Mouse (Mus musculus): ENCODE results near the gene Ttc4.

Gene Ttc4

GRCm38 (mm10) chr4:106678442-106679118, at the start of gene Ttc4:
Ttc4 (minus strand) TSS chr4:106678944.
- DNase-seq (ENCODE audit: low spot score) = peak; percentile 88

DNA sequence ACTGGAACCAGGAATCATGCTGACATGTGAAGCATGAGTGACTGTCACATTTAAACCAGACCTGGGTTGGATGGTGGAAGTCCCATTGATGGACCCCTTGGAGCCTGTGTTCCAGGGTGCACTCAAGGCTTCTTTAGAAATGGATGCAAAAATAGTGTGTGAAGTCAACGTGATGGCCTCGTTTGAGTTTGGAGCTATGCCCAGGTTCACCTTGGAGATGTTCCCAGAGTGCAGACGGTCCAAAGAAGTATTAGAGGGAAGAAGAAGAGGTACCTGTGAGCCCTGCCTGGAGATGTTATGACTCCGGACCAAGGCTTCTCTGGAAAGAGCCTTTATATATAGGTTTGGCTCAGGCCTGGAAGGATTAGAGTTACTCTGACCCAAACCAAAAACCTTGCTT, 41.9 kb upstream of the Ttc4 start:
- DNase-seq (ENCODE audit: low spot score) = no peak

DNA sequence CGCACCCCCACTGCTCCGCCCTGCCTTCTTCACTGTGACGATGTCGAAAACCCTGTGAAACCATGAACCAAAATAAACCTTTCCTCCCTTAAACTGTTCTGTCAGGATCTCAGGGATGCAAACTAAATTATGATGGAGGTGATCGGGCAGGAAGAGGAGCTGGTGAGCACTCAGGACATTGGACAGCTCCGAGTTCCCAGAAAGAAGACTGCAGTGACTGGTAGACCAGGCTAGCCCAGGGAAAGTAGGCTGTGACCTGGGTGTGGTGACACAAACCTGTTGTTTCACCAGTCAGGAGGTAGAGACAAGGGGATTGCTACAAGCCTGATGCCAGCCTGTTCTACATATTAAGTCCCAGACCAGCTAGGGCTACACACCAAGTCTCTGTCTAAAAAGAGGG, 34.9 kb upstream of the Ttc4 start:
- no peak for DNase-seq (ENCODE audit: low spot score)

GRCm38 (mm10) chr4:106708408-106708807, 29.7 kb upstream of the Ttc4 start:
- DNase-seq (ENCODE audit: low spot score) = peak; percentile 79

DNA sequence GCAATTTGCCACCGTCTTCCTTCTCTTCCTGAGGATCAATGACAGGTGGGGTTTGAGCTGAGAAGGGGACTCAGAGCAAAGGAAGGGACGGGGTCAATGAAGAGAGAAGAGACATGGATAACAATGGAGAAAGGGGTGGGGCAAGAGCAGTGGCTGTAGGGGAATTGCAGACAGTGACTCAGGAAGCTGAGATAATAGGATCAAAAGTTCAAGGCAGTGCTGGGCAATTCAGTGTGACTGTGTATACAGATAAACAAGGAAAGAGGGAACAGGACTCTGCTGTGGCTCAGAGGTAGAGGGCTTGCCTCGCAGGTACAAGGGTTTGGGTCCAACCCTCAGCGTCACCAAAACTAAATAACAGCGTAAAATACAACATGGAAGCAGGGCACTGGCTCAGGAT, 29.2 kb upstream of the Ttc4 start:
- no peak for DNase-seq (ENCODE audit: low spot score)

DNA sequence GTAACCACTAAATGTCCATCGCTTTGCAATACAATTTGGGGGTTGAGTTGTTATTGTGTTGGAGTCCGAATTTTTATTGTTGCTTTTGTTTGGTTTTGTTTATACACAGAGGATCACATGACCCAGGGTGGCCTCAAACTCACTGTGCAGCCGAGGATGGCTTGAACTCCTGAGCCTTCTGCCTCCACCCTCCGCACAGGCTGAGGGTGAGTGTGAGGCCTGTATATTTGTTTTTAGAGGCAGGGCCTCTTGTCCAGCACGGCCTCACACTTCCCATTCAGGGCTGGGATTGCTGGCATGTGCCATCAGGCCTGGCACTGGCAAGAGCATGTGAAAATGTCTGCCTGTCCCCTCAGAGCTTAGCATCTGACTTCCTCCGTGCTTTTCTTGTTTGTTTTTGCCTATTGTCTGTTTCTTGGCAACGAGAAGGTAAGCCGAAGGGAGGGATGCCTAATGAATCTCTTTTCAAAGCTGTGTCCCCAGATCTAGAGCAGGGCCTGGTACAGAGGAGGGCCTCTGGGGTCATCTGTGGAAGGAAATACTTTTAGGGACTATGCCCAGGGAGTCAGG, 26.4 kb upstream of the Ttc4 start:
- no peak for DNase-seq (ENCODE audit: low spot score)

GRCm38 (mm10) chr4:106704416-106704815, 25.7 kb upstream of the Ttc4 start:
- no peak for DNase-seq (ENCODE audit: low spot score)

DNA sequence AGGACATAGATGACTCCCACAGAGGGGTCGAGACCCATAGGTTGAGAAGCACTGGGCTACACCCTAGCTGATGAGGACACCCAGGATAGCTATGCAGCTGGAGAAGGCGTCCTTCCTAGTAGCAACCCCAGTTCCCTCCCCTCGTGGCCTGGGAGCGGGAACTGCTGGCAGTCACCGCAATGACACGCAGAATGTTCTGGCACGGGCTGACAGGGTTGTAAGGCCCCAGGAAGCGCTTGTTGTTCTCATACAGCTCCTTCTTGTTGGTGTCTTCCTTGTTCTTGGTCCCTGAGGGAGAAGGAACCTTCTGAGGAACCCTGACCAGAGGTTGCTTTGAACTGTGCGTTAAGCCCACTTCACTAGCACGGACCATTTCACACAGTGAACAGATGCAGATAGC, 25.2 kb upstream of the Ttc4 start:
- no peak for DNase-seq (ENCODE audit: low spot score)

GRCm38 (mm10) chr4:106700798-106701197, 22.1 kb upstream of the Ttc4 start:
- DNase-seq (ENCODE audit: low spot score) = no peak

DNA sequence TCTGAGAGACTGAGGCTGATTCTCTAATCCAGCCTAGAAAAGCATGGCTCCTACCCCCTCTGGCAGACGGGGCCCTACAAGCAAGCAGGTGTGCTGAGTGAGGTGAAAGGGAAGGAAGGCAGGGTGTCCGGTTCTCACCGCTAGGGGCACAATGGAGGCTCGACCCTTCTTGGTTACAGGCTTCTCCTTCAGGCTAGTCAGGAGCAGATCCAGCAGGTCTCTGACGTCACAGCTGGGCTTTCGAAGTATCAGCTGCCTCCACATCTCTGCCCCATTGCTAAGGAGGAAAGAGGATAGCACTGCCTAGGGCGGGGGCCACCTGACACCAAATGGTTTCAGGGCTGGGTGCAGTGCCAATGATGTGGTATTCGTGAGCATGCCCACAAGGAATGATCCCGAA, 21.2 kb upstream of the Ttc4 start:
- DNase-seq (ENCODE audit: low spot score) = no peak

DNA sequence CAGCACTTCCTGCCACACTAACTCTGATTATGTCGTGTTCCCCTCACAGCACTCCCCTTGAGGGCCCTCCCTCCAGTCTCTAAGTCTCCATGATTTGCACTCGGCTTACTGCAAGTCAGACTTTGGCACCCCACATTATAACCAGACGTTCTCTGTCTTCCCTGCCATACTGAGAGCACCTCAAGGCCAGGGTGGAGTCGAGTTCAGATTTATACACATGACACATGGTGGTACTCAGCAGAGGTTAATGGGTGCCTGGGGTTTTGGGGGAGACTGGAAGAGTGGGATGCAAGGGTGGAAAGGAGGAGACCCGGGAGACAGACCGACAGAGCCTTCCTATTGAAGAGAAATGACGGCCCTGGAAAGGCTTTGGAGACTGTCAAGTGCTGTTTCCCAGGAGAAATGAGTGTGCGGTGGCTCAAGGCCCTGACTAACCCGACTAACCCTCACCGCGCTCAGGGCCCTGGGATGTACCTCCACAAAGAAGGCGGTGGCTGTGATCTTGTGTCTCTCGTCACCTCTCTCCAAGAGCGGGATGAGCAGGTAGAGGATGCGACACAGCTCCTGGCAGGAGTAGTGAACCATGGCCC, 15.2 kb upstream of the Ttc4 start:
- DNase-seq (ENCODE audit: low spot score) = no peak

GRCm38 (mm10) chr4:106688636-106689296, 10.0 kb upstream of the Ttc4 start:
- no peak for DNase-seq (ENCODE audit: low spot score)

- DNase-seq (ENCODE audit: low spot score) = no peak
Observed at GRCm38 (mm10) chr4:106680955-106681354, 2.2 kb upstream of the Ttc4 start.

- DNase-seq (ENCODE audit: low spot score) = no peak
Observed at GRCm38 (mm10) chr4:106679152-106679551, 408 bp upstream of the Ttc4 start.

- DNase-seq (ENCODE audit: low spot score) = no peak
Observed at GRCm38 (mm10) chr4:106676749-106677148, 2.0 kb downstream of the Ttc4 start.

DNA sequence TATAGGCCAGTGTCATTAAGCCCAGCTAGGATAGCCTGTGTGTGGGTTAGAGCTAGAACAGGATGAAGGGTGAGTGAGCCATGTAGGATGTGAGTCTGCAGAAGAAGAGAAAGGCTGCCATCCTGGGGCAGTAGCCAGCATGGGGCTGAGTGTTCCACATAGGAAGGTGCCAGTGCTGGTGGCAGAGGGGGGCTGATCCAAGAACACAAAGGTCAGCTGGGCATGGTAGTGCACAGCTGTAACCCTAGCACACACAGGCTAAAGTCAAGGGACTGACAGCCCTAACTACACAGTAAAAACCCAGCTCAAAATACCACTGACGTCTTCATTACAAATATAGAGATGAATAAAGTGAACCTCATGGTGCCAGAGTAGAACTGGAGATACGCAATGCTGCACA, 12.2 kb downstream of the Ttc4 start:
- DNase-seq (ENCODE audit: low spot score) = no peak

- DNase-seq (ENCODE audit: low spot score) = no peak
Observed at GRCm38 (mm10) chr4:106665673-106666072, 13.1 kb downstream of the Ttc4 start.

DNA sequence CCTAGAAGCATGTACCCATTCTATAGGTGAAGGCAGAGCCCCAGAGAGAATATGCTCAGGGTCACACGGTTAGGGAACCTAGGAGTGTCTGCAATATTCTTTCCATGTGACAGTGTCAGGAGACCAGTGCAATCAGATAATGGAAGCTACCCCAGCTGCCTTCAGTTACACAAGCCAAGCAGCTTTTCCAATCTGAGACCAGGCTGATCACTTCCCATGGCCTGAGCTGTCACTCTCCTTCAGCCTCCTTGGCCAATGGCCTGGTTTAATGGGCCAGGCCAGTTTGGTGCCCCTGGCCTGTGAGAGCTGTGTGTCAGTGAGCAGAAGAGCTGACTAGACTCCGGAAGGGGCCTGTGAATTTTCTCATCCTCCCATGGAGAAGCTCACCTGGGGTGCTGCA, 13.5 kb downstream of the Ttc4 start:
- no peak for DNase-seq (ENCODE audit: low spot score)

- no peak for DNase-seq (ENCODE audit: low spot score)
Observed at GRCm38 (mm10) chr4:106664697-106665096, 14.0 kb downstream of the Ttc4 start.

GRCm38 (mm10) chr4:106663956-106664470, 14.7 kb downstream of the Ttc4 start:
- no peak for DNase-seq (ENCODE audit: low spot score)

- no peak for DNase-seq (ENCODE audit: low spot score)
Observed at GRCm38 (mm10) chr4:106655681-106656080, 23.1 kb downstream of the Ttc4 start.

DNA sequence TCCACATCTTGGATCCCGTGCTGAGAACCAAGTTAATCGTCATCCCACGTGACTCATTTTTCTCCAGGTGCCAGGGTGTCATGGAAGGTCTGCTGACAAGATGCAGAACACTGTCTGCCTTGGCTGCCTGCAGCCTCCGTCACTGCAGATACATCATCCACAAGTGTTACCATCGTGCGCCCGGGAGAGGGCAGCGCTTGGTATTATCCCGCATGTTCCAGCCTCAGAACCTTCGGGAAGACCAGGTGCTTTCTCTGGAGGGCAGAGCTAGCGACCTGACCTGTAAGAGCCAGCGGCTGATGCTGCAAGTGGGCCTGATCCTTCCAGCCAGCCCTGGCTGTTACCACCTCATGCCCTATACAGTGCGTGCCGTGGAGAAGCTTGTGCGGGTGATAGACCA, 25.7 kb downstream of the Ttc4 start:
- DNase-seq (ENCODE audit: low spot score) = no peak

DNA sequence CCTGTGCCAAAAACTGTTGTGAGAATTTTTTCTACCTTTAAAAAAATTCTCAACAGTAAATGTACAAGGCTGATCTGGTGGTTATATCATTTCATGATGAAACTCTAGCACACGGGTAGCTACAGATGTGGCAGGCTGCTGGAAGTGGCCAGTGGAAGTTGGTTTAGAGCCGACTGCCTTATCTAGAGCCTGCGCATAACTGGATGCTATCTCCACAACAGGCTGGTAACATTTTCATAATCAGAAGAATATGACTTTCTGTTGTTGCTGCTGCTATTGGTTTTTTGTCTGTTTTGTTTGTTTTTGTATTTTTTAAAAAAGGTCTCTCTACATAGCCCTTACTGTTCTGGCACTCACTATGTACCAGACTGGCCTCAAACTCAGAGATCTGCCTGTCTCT, 26.2 kb downstream of the Ttc4 start:
- no peak for DNase-seq (ENCODE audit: low spot score)

All from ovary, postnatal 36 days (tissue).